Mouse (Mus musculus): ENCODE measurements around the gene Csnk1g1.

Gene Csnk1g1

DNA sequence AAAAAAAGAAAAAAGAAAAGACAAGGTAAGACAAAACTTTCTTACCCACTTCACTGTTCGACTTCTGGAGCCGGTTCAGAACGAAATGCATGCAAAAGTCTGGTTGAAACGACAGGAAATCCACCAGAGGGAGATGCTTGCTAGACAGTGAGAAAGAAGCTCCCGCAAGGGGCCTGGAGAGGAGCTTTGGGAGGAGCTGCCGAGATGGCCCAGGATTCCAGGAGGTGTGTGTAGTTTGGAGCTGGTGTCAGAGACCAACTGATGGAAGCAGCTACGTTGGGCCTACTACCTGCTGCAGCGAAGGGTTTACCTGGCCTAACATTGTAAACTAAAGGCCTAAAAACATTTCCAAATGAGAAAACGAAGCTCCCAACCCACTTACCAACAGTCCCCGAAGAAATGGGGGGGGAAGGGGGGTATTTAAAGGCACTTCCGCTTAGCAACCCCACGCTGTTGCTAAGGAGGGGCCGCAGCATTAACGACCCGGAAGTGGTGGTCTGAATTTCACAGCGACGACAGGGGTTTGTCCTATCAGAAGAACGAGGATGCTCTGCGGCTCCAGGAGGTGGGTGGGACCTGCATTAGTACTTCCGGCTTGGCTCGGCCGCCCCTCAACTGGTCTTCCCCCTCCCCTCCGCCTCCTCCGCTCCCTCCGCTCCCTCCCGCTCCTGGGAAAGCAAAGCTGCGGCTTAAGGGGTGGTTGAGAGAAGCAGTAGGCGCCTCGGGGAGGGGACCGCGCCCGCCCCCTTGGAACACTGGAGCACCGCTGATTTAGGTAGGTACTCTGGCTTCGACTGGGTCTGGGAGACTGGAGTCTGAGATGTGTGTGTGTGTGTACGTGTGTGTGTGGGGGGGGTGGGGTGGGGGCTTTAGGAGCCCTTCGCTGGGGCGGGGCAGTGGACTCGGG is at the start of gene Csnk1g1, which contains the start of gene Trip4:
Gene Csnk1g1 (plus strand): TSS at position 531 of the 907 bp plus-strand sequence.
Gene Trip4 (minus strand): TSS at position 401 of the 907 bp plus-strand sequence.
- in situ Hi-C loops (cut with MboI; ENCODE audit: unreplicated experiment in 2 of 2): no loop called here

DNA sequence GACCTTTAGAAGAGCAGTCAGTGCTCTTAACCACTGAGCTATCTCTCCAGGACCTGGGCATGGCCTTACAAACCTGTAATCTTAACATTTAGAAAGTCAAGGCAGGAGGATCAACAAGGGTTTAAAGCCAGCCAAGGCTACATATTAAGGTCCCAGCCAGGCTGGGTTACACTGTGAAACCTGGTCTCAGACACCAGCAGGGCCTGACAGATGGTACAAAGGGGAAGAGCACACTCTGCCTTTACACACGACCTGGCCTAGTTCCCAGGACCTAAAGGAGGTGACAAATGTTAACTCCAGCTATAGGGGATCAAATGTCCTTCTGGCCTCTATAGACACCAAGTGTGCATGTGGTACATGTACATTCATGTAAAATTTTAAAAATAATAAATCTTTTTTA is 49.1 kb upstream of the Csnk1g1 start:
- in situ Hi-C loops (cut with MboI; ENCODE audit: unreplicated experiment in 2 of 2): loop anchor here in 1 of 2 experiments (10.0 to 25.0 kb wide), 2 partner anchors 145 to 372 kb away; no protein-coding TSS in a partner anchor

DNA sequence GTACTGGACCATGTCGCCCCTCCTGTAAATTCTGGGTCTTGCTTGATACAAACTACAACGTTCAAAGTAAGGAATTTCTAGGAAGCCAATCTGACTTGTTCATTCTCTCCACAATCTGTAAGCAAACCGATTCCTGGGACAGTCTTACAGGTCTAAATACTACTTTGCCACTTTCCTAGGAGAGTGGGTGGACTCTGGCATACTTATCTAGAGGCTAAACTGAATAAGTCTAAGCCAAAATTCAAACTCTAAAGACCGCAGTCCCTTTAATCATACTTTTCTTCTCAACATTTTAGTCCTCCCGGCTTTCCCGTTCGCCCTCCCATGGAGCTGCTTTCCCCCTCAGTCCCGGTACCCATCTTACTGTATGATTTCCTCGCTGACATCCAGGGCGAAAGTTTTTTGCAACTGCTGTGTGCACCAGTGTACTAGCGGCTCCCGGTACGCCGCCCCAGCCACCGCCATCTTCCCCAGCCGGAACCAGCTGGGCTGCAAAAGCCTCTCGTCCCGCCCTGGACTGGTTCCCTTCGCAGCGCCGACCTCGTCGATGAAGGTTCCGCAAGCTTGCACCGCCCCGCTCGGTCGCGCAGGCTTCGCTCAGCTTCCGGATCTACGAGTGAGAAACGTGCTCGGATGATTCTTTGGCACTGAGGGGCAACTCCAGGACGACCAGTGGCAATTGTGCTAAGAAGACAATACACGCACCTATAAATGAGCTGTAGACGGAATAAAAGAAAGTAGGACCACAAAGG is 24.0 kb upstream of the Csnk1g1 start:
- in situ Hi-C loops (cut with MboI; ENCODE audit: unreplicated experiment in 2 of 2): no loop called here

DNA sequence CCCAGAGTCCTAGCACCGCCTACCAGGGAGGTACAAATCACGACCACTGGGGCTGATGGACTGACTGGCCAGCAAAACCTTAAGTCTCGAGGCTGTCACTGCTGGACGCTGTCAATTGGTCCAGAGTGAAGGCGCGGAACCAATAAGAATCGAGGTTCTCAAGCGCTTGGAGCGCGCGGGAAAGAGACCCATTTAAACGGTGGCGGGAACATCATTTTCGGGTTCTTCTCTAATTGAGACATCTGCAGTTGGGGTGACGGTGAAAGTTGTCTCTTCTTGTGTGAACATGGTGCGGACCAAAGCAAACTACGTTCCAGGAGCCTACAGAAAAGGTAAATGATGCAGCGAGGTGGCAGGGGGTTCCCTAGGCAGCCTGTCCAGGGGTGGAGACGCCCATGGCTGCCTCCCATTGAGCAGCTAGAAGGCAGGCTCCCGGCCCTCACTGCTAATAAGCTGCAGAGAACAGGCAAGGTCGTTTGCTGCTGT is 18.5 kb upstream of the Csnk1g1 start, which contains the start of gene Pclaf:
Gene Pclaf (plus strand): TSS at position 95 of the 486 bp plus-strand sequence.
- in situ Hi-C loops (cut with MboI; ENCODE audit: unreplicated experiment in 2 of 2): no loop called here

DNA sequence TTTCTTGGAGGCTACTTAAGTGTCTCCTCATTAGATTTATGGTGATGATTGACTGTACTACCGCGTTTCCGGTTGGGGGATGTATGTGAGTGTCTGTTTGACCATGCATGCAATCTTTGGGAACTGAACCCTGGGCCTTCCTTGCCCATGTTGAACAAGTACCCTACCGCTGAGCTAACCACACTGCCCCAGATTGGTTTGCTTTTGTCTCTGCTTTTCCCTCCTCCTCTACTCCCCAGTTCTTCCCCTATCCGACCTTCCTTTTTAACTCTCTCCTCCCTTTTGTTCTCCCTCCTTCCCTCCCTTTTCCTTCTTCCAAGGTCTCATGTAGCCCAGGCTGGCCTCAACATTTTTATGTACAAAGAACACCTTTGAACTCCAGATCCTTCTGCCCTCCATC is 17.6 kb upstream of the Csnk1g1 start:
- in situ Hi-C loops (cut with MboI; ENCODE audit: unreplicated experiment in 2 of 2): no loop called here

DNA sequence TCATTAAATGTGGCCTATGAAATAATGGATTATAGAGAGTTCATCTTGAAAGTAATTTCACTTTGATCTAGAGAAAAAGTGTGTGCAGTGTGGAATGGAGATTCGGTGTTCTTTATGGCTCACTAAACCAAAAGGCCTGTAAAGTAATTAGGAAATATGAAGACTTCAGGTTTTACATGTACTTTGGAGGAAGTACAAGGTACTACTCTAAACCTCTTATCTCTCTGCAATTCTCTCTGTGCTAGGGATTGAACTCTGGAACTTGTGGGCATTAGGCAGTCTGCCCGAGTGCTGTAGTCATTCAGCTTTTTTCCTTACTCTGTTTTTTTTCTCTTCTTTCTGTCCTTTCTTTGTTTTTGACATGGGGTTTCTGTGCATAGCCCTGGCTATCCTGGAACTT is 11.7 kb upstream of the Csnk1g1 start:
- in situ Hi-C loops (cut with MboI; ENCODE audit: unreplicated experiment in 2 of 2): no loop called here

DNA sequence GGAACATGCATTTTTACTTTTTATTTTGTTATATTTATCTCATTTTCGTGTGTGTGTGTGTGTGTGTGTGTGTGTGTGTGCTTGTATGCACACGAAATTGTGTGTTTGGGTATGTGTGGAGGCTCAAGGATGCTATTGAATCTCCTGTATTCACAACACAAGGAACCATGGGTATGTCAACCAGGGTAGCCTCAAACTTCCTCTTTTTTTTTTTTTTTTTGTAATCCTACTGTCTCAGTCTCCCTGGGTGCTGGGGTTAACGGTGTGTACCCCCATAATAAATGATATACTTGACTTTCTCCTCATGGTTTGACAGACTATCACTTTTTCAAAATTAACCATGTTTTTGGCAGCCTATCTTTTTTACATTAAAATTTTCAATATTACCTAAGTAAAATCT is 5.8 kb upstream of the Csnk1g1 start:
- in situ Hi-C loops (cut with MboI; ENCODE audit: unreplicated experiment in 2 of 2): no loop called here

DNA sequence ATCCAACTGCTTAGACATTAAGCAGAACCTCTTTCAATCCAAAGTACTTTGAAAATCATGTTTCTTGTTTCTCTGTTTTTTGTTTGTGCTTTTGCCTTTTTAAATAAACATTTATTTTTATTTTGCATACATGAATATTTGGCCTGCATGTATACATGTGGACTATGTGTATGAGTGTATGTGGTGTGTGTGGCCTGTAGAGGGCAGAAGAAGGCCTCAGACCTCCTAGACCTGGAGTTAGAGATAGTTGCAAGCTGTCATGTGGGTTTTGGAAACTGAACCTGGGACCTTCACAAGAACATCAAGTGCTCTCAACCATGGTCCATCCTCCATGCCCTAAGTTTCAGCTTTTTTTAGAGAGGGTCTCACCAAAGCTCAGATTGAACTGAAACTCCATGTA is 5.3 kb upstream of the Csnk1g1 start:
- in situ Hi-C loops (cut with MboI; ENCODE audit: unreplicated experiment in 2 of 2): no loop called here

DNA sequence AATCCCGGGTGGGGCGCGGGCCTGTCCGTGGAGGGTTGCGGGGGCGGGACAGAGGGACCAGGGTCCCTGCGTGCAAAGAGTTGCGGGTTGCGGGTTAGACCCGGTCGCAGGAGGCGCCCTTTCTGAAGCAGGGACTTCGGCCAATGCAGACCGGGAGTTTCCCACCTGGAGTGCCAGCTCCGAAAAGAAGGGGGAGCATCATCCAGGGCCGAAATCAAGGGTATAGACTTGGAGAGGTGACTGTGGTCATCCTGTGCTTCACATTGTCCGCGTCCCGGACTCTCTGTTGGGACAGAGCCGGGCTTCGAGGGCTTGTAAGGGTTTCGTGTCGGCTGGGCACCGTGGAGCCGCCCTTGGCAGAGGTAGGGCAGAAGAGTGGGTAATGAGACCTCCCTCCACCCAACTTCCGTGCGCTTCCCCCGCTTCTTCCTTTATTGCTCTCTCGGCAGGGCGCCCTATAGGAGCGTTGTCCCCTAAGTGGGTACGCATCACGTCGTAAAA is 627 bp downstream of the Csnk1g1 start:
- in situ Hi-C loops (cut with MboI; ENCODE audit: unreplicated experiment in 2 of 2): no loop called here

DNA sequence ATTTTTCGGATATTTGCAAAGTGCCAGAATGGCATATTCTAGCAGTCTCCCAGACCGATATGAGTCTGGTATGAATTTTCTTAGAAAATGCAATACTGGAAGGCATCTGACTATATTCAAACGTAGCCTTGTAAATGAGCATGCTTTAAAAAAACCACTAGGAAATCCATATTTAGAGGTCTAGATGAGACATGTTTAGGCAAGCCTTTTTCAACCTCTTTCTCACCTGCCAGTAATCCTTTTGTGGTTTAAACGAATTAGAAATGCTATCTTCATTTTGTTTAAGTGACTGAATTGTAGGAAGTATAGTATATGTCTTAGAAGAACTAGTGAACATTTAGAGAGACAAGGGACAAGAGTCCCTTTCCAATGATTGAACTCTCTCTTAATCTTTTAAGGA is 1.1 kb downstream of the Csnk1g1 start:
- in situ Hi-C loops (cut with MboI; ENCODE audit: unreplicated experiment in 2 of 2): no loop called here

DNA sequence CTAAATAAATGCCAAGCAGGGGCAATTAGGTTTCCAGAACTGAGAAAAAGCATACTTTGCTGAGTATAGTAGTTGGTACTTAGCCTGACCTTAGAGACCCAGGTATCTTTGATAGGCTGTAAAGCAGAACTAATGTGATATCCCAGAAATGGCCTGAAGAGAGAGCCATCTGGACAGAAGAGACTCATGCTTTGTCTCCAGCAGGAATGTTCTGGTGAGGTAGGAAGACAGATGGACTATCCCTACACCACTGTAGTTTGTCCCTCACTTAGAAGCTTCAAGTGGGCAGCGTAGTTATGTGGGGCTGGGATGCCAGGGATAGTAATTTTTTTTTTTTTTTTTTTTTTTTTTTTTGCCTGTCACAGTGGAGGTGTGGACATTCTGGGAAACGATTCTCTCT is 5.3 kb downstream of the Csnk1g1 start:
- in situ Hi-C loops (cut with MboI; ENCODE audit: unreplicated experiment in 2 of 2): no loop called here

DNA sequence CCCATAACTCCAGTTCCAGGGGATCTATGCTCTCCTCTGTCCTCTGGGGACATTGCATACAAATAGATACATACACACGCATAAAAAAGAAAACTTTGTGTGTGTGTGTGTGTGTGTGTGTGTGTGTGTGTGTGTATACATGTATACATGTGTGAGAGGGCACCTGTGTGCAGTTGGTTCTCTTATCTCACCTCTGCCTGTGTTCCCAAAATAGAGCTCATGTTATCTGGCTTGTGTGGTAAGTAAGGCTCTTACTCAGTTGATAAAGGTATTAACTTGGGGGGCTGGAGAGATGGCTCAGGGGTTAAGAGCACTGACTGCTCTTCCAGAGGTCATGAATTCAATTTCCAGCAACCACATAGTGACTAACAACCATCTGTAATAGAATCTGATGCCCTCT is 8.3 kb downstream of the Csnk1g1 start:
- in situ Hi-C loops (cut with MboI; ENCODE audit: unreplicated experiment in 2 of 2): no loop called here

DNA sequence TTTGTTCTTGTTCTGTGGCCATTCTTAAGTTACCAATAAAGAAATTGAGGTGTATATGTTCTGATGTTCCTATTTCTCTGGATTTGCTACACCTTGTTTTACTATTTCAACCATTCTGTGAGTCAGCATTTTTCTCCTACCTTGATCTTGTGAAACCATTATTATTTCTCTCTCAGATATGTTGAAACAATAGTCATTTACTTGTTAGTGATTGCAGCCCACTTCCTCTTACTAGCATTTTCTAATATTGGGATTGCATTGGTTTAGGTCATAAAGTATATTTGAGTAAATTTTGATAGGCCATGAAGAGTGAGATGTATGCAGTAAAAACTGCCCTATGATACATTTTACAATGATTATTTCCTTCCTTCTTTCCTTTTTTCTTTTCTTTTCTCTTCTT is 19.7 kb downstream of the Csnk1g1 start:
- in situ Hi-C loops (cut with MboI; ENCODE audit: unreplicated experiment in 2 of 2): no loop called here

DNA sequence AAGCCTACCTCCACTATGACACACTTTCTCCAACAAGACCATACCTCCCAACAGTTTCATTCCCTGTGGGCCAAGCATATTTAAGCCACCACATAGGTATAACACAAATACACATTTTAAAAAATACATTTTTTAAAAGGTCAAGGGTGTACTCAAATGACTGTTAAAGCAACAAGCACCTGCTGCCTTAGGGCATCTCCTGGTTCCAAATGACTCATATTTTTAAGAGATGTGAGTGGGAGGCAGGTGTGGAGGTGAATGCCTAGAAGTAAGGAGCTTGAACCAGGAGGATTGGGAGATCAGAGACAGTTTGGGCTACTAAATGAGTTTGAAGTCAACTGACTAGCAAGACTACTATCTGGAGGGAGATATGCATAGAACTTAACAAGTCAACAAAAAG is 21.1 kb downstream of the Csnk1g1 start:
- in situ Hi-C loops (cut with MboI; ENCODE audit: unreplicated experiment in 2 of 2): no loop called here

DNA sequence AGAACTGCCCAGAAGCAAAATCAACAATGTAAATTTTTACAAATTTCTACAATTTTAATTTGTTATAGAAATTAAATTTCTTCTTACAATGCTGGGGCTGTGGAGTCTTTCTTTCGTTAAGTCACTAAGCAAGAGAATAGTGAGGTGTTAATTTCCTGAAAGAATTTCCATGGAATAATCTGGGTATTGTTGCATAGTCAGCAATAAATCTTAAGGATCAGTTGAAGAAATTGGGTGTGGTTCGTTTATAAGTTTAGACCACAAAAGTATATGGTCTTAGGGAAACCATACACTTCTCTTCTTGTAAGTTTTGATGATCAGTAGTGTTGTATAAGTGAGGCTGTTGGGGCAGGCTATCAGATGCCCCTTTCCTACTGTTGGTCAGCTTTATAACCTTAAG is 28.8 kb downstream of the Csnk1g1 start:
- in situ Hi-C loops (cut with MboI; ENCODE audit: unreplicated experiment in 2 of 2): no loop called here

DNA sequence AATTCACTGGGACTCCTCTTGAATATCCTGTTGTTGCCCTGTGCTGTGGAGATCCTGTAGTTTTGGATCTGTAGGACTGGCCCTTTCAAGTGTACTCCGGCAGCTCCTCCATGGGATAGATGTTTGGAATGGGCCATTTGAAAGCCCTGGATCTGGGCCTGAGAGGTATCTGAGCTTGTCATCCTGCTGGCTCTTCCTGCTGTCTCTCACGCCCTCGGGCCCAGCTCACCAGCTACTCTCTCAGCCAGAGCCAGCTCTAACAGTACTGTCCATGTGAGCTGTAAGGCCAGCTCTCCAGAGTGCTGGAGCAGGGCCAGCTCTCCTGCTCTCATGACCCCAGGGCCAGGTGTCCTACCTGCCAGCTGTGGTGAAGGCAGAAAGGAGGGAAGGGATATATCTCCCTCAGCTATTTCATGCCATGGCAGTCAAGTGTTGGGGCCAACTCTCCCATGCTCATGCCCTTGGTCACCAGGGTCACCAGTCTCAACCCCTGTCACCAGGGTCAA is 42.4 kb downstream of the Csnk1g1 start:
- in situ Hi-C loops (cut with MboI; ENCODE audit: unreplicated experiment in 2 of 2): no loop called here

DNA sequence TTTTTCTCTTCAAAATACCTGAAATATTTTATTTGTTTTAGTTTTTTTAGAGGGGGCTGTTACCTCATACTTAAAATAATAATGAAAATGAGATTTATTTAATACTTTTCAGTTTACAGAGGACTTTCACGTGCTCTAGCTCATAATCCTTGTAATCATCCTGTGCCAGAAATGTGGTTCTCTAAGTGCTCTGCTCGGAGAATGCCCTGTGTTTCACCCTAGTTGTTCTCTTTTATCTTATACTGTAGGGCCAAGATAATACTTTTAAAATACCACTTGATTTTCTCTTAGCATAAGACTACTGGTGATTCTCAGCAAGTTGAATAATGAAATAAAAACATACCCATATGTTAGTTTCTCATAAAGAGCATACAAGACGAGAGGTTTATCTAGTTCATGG is 61.3 kb downstream of the Csnk1g1 start:
- in situ Hi-C loops (cut with MboI; ENCODE audit: unreplicated experiment in 2 of 2): no loop called here

DNA sequence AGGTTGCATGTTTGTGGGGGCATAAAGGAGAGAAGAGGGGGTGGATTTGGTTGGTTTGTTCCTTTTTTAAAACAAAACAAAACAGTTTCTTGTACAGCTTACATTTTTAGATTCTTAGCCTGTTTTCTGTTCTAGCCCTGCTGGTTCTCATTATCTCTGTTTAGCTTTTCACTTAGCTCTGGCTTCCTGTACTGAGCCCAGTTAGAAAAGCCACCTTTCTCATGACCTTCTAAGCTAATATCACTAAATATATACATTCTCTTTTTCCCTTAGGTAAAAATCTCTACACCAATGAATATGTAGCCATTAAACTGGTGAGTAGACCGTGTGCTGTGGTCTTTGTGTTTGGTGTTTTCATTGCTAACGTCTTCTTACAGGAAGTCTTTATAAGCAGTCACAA is 64.5 kb downstream of the Csnk1g1 start:
- in situ Hi-C loops (cut with MboI; ENCODE audit: unreplicated experiment in 2 of 2): no loop called here

DNA sequence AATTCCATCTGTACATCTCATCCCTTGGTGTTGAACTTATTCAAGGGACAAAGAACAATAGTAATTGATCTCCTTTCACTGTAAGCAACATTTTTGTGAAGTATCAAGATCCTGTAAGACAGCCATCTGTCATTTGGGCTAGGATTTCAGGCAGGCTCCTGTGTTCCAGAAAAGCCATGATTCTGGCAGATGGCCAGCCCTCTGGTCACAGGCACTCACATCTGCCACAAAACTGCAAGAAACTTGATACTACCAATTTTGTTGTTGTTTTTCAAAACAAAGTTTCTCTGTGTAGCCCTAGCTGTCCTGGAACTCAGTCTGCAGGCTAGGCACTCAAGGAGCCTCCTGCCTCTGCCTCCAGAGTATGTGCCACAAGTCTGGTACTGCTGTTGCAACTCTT is 67.2 kb downstream of the Csnk1g1 start:
- in situ Hi-C loops (cut with MboI; ENCODE audit: unreplicated experiment in 2 of 2): no loop called here

DNA sequence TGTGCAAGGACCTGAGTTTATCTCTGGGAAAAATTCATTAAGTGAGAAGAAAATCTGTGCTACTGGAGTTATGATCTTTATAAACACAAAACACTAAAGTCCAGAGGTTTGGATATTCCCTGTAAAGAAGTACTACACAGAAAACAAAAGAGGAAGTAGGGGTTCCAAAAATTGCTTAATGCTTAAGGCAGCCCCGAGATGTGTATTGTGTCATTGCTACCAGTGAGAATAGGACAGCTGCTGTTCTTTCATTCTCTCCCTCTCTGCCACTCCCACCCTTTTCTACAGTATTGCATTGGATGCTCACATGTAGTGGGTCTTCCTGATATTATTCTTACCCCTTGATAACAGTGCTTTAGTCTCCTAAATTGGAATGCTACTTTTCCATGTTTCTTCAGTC is 74.1 kb downstream of the Csnk1g1 start:
- in situ Hi-C loops (cut with MboI; ENCODE audit: unreplicated experiment in 2 of 2): no loop called here

DNA sequence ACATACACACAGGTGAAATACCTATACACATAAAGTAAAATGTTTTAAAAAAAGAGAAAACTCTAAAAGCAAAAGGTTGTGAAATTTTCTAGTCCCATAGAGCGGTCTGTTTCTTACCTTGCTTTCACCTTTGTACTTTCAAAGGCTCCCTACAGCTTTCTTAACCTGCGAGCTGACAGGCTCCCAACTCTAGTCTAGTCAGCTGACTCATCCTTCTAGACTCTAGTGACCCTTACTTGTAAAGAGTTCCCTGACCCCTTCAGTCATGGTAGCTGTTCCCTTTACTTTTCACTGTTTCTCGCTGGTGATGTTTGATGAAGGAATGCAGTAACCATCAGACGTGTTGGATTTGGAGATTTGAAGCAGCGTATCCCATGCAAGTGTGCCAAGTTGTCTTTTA is 78.3 kb downstream of the Csnk1g1 start:
- in situ Hi-C loops (cut with MboI; ENCODE audit: unreplicated experiment in 2 of 2): no loop called here
